Mouse (Mus musculus) urinary bladder, postnatal 14 days (tissue): ENCODE data around the gene Poln.

Experiments
- DNase-seq: peaks from one replicate; pipeline ENCODE4 v3.0.0; 2021; ENCODE audit warnings: low spot score

Poln gene

DNA sequence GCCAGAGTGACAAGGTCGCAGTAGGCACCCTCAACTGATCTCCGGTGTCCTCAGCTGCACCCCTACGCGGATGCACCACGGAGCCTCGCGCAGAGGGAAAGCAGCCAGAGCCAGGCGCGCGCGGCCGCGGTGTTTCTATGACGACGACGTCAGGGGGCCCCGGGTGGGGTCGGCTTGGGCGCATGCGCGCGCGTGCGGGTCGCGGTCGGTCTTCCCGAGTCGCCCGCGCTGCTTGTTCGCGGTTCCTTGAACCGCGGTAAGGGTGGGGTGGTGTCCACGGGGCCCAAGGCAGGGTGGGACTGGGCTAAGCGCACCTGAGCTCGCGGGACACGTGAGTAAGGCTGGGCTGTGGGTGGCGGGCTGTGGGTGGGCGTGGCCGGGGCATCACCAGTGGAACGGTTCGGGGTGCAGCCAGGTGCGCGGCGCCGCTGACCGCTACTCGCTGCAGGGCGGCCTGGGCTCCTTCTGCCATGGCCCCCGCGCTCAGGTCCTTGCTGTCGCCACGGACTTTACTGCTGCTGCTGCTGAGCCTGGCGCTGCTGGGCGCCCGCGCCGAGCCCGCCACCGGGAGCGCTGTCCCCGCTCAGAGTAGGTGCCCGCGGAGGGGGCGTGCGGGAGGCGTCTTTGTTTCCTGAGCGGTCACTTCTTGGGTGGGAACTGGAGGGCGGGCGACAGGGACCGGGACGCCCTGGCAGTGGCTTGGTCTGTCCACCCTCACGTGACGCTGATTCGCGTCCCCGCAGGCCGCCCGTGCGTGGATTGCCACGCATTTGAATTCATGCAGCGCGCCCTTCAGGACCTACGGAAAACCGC lies 185.7 kb downstream of the Poln start, which contains the start of gene Gm1673:
TSS of gene Gm1673 (plus strand) at position 125 of the 813 bp plus-strand sequence.
- peak; percentile 79 for DNase-seq

DNA sequence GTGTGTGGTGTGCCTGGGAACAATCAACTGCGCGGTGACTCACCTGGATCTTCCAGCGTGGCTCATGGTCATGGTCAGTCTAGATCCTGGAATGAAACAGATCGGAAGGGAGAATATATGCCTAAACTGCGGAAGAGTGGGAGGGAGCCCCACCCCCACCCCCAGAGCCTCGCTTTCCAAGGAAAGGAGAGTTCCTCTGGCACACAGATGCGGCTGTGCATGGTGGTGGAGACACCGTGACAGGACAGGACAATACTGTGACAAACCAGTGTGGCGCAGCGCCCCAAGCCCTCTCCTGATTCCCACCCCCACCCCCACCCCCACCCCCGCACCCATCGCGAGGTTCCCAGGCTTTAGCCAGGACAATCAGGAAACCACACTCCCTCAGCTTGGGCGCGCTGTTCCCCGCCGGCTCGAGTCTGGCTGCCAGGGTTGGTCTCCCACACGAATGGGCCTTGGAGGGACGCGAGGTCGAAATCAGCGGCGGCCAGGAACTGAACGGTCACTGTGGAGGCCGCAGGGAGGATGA lies 186.5 kb downstream of the Poln start:
- DNase-seq: no peak

DNA sequence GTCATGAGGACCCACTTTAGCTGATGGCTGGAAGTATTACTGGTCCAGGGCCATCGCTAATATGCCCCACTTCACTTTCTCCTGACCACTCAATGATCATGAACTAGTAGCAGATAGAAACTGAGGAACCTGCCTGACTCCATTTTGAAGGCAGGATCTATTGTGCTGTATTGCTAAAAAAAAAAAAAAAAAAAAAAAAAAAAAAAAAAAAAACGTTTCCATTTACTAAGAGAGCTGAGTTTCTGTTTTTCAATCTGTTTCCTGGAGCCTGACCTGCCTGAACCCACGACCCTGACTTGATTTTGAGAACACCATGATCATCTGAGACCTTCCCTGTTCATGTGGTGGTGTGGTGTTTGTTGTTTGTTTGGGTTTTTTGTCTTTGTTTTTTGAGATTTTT lies 193.0 kb downstream of the Poln start:
- DNase-seq: no peak

DNA sequence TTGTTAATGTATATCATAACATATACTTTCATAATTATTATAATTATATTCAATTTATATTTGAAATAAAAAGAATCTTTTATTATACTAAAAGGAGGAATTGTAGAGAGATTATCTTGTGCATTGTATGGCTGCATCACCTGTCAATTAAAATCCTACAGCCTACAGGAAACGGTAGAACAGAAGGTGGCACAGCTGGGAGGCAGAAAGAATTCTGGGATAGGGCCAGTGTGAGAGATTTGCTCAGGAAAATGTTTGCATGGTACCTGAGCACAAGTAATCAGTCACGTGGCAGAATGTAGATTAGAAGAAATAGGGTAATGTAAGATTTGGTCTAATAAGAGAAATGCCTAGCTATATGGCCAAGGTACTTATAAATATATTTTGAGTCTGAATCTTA lies 194.5 kb downstream of the Poln start:
- no peak for DNase-seq

DNA sequence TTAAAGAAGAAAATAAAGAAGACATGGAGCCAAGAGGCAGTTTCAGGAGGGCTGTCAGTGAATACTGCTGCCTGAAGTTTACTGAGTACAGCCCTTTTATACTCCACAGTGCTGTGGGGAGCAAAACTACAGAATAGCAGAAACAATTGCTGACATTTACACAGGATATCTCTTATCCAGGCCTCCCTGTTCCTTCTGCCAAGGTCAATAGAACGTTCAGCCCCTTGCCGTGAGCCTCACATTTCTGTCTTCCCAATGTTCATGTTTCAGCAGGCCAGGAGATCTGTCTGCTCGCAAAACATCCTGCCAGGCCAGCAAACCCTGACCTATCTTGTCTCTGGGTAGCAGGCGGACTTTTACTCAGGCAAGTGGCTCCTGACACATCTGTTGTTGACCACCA lies 209.9 kb downstream of the Poln start:
- DNase-seq: no peak
